Mouse (Mus musculus): ENCODE data around the gene Ptcd3. TPM values are rescaled to one million over a fixed set of nuclear protein-coding genes. Genes with fewer than 3 reads are reported as not detected.

Gene Ptcd3
- polyA plus RNA-seq, 2 experiments, result 62.4 to 91.0 TPM

DNA sequence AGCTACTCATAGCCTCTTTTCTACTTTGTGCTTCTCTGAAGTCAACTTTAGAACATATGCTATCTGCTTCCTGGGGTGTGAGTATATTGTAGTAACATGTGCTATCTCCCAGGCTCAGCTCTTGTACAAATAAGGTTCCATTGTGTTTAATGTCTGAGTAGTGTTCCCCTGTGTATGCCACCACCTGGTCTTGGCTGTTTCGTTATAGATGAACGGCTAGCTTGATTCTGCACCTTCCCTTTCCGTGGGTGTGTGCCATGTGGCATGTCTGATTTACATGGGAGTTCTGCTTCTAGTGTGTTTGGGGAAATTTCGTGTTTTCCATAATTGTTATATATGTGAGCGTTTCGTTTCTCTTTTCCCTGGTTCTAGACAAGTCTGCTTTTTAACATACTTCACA lies 36.6 kb upstream of the Ptcd3 start:
- H3K9ac ChIP-seq (ENCODE audit: low read depth, low read length, severe bottlenecking), result no peak overlapping the region
- H3K27me3 ChIP-seq (ENCODE audit: control insufficient read depth, insufficient read depth, low read length), result no peaks in the 10 kb centered on the region
- ATAC-seq (ENCODE audit: low FRiP score, low read depth) (no peak), DNase-seq (ENCODE audit: low spot score) (no peak)
- no peak overlapping the region for H3K27ac ChIP-seq (replicated peaks; ENCODE audit: low read depth, low read length)
- H3K4me1 ChIP-seq (ENCODE audit: control insufficient read depth, insufficient read depth, low read length), result no peaks in the 10 kb centered on the region
- no peak overlapping the region for H3K4me3 ChIP-seq (replicated peaks; ENCODE audit: low read length)
- TF ChIP-seq POLR2A (IDR thresholded peaks at IDR 0.05; ENCODE audit: borderline replicate concordance, extremely low read depth, insufficient read depth, insufficient read length), result no peak
- no peaks in the 10 kb centered on the region for H3K9me3 ChIP-seq (ENCODE audit: control insufficient read depth, low read length)
- peaks cover 50% of the 10 kb centered on the region for H3K36me3 ChIP-seq (ENCODE audit: control insufficient read depth, insufficient read depth, low read length)
- WGBS, result 93% methylated on average over 6 of the region's 6 CpGs
- no peak overlapping the region for H3K4me2 ChIP-seq (replicated peaks; ENCODE audit: low read depth, low read length, severe bottlenecking)

DNA sequence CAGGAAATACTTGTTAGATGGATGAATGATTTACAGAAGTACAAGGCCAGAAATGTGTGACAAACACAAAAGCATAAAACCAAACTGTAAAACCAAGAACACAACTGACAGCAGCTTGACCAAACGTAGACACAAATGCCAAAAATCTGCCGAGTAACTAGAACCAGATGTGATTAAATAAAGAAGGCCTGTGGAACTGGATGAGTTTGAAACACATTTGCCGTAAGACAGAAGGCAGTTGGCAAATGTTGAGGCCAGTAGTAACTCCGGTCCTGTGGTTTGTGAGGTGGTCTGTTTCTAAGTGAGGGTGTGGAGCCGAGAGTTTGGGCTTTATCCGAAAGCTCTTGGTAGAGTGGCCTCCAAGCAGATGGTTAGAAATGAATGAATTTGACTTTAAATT lies 32.4 kb upstream of the Ptcd3 start:
- ATAC-seq (ENCODE audit: low FRiP score, low read depth) (peak; percentile 55; the same call in 1 of the 2 replicates), DNase-seq (ENCODE audit: low spot score) (peak; percentile 63)
- H3K4me1 ChIP-seq (ENCODE audit: control insufficient read depth, insufficient read depth, low read length), result no peaks in the 10 kb centered on the region
- H3K4me3 ChIP-seq (replicated peaks; ENCODE audit: low read length), result no peak overlapping the region
- H3K9ac ChIP-seq (ENCODE audit: low read depth, low read length, severe bottlenecking), result no peak overlapping the region
- TF ChIP-seq POLR2A (IDR thresholded peaks at IDR 0.05; ENCODE audit: borderline replicate concordance, extremely low read depth, insufficient read depth, insufficient read length), result no peak
- 33% methylated on average over 6 of the region's 6 CpGs for WGBS
- H3K27me3 ChIP-seq (ENCODE audit: control insufficient read depth, insufficient read depth, low read length), result no peaks in the 10 kb centered on the region
- H3K36me3 ChIP-seq (ENCODE audit: control insufficient read depth, insufficient read depth, low read length), result peaks cover 52% of the 10 kb centered on the region
- H3K27ac ChIP-seq (replicated peaks; ENCODE audit: low read depth, low read length), result no peak overlapping the region
- H3K4me2 ChIP-seq (replicated peaks; ENCODE audit: low read depth, low read length, severe bottlenecking), result no peak overlapping the region
- H3K9me3 ChIP-seq (ENCODE audit: control insufficient read depth, low read length), result no peaks in the 10 kb centered on the region

DNA sequence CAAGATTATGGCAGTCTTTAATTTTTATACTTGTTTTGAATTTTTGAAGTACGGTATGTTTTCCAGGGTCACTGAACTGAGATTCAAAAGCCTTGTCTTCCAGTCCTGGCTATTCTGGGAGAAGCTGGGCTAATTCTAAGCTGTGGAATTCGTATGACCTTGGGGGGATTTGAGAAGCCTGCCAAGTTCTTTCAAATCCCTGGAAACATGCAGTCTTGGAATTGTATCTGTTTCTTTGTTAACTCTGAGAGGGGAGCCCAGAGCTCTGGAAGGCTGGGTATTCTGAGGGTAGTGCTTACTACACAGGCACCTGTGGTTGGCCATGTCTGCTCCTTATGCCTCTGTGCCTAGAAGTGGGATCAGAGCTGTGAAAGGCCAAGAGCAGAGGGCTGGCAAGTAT lies 27.2 kb upstream of the Ptcd3 start:
- 0 out of 2 replicates have a peak overlapping the region, but pooled peaks have one; percentile 7 for H3K27ac ChIP-seq (replicated peaks; ENCODE audit: low read depth, low read length)
- H3K4me1 ChIP-seq (ENCODE audit: control insufficient read depth, insufficient read depth, low read length), result no peaks in the 10 kb centered on the region
- H3K9me3 ChIP-seq (ENCODE audit: control insufficient read depth, low read length), result no peaks in the 10 kb centered on the region
- no peaks in the 10 kb centered on the region for H3K27me3 ChIP-seq (ENCODE audit: control insufficient read depth, insufficient read depth, low read length)
- no peak for TF ChIP-seq POLR2A (IDR thresholded peaks at IDR 0.05; ENCODE audit: borderline replicate concordance, extremely low read depth, insufficient read depth, insufficient read length)
- H3K4me2 ChIP-seq (replicated peaks; ENCODE audit: low read depth, low read length, severe bottlenecking), result no peak overlapping the region
- H3K36me3 ChIP-seq (ENCODE audit: control insufficient read depth, insufficient read depth, low read length), result peaks cover 78% of the 10 kb centered on the region
- DNase-seq (ENCODE audit: low spot score) (no peak), ATAC-seq (ENCODE audit: low FRiP score, low read depth) (no peak)
- H3K9ac ChIP-seq (ENCODE audit: low read depth, low read length, severe bottlenecking), result no peak overlapping the region
- no peak overlapping the region for H3K4me3 ChIP-seq (replicated peaks; ENCODE audit: low read length)
- WGBS, result 70% methylated on average over 2 of the region's 2 CpGs

DNA sequence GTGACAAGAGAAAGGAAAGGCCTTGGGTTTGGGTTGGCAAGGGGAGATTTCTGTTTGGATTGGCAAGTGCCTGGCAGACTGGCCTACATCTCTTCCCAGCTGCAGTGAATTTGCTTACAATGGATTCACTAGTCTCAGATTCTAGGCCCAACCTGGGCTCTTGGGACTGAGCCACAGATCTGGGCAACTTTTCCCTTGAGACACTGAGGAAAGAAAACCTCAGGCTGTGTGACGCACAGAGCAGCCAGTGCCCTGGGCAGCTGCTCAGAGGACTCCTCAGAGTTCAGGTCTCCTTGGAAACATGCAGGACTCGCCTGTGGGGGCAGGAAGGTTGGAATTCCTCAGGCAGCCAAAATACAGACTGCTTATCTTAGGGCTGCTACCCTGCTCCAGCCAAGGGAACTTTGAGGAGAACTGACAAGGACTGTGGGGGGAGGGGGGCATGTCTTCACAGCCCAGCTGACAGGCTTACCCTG lies 25.6 kb upstream of the Ptcd3 start:
- no peak overlapping the region for H3K9ac ChIP-seq (ENCODE audit: low read depth, low read length, severe bottlenecking)
- 59% methylated on average over 2 of the region's 2 CpGs for WGBS
- DNase-seq (ENCODE audit: low spot score) (no peak), ATAC-seq (ENCODE audit: low FRiP score, low read depth) (peak; percentile 55)
- no peaks in the 10 kb centered on the region for H3K27me3 ChIP-seq (ENCODE audit: control insufficient read depth, insufficient read depth, low read length)
- H3K4me2 ChIP-seq (replicated peaks; ENCODE audit: low read depth, low read length, severe bottlenecking), result no peak overlapping the region
- no peak for TF ChIP-seq POLR2A (IDR thresholded peaks at IDR 0.05; ENCODE audit: borderline replicate concordance, extremely low read depth, insufficient read depth, insufficient read length)
- H3K4me1 ChIP-seq (ENCODE audit: control insufficient read depth, insufficient read depth, low read length), result no peaks in the 10 kb centered on the region
- peaks cover 85% of the 10 kb centered on the region for H3K36me3 ChIP-seq (ENCODE audit: control insufficient read depth, insufficient read depth, low read length)
- H3K27ac ChIP-seq (replicated peaks; ENCODE audit: low read depth, low read length), result no peak overlapping the region
- no peak overlapping the region for H3K4me3 ChIP-seq (replicated peaks; ENCODE audit: low read length)
- H3K9me3 ChIP-seq (ENCODE audit: control insufficient read depth, low read length), result no peaks in the 10 kb centered on the region

DNA sequence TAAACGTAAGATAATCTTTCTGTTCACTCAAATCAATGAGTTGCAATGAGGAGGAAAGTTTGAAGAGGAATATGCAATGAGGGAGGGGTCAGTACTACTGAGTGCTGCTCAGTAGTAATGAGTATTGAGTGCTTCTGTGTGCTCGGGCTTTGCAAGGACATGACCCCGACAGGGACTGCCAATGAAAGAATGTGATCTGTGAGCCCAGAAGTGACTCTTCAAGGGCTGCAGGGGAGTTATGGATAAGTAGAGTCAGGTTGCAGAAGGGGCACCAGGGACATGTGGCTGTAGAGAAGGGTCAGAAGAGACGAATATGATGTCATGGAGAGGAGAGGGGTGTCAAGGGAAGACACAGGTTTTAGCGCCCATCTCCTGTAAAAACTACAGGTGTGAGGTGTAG lies 23.8 kb upstream of the Ptcd3 start:
- no peaks in the 10 kb centered on the region for H3K27me3 ChIP-seq (ENCODE audit: control insufficient read depth, insufficient read depth, low read length)
- no peak for ATAC-seq (ENCODE audit: low FRiP score, low read depth)
- no peak overlapping the region for H3K27ac ChIP-seq (replicated peaks; ENCODE audit: low read depth, low read length)
- no peak overlapping the region for H3K9ac ChIP-seq (ENCODE audit: low read depth, low read length, severe bottlenecking)
- TF ChIP-seq POLR2A (IDR thresholded peaks at IDR 0.05; ENCODE audit: borderline replicate concordance, extremely low read depth, insufficient read depth, insufficient read length), result no peak
- H3K4me2 ChIP-seq (replicated peaks; ENCODE audit: low read depth, low read length, severe bottlenecking), result no peak overlapping the region
- peaks cover 80% of the 10 kb centered on the region for H3K36me3 ChIP-seq (ENCODE audit: control insufficient read depth, insufficient read depth, low read length)
- no peaks in the 10 kb centered on the region for H3K9me3 ChIP-seq (ENCODE audit: control insufficient read depth, low read length)
- no peak overlapping the region for H3K4me3 ChIP-seq (replicated peaks; ENCODE audit: low read length)
- no peaks in the 10 kb centered on the region for H3K4me1 ChIP-seq (ENCODE audit: control insufficient read depth, insufficient read depth, low read length)
- 88% methylated on average over 5 of the region's 5 CpGs for WGBS
- no peak for DNase-seq (ENCODE audit: low spot score)
